Mouse (Mus musculus) midbrain, embryonic 16.5 days (tissue): ENCODE measurements around the gene Psmb8. TPM values are rescaled to one million over a fixed set of nuclear protein-coding genes. Genes with fewer than 3 reads are reported as not detected.

Source experiments
- ATAC-seq: fragments of 200-750 bp; cut with Nextera tagmentation; 2 replicates; pipeline ENCODE4 v1.8.0; 2017; ENCODE audit warnings: moderate TSS enrichment
- H3K27ac ChIP-seq: fragments of 300-500 bp; sonication (generic); 2 replicates; pipeline ENCODE4 v1.5.1; 2014; ENCODE audit warnings: mild to moderate bottlenecking, low read length, mixed read lengths
- H3K27me3 ChIP-seq: fragments of 300-500 bp; sonication (generic); 2 replicates; pipeline ENCODE4 v1.6.1; 2014; ENCODE audit warnings: low read depth, low read length, mixed read lengths; ENCODE audit not compliant: control insufficient read depth, insufficient read depth
- H3K36me3 ChIP-seq: fragments of 300-500 bp; sonication (generic); 2 replicates; pipeline ENCODE4 v1.6.1; 2014; ENCODE audit warnings: mild to moderate bottlenecking, low read length, moderate library complexity, mixed read lengths; ENCODE audit not compliant: control insufficient read depth, insufficient read depth
- H3K4me1 ChIP-seq: fragments of 300-500 bp; sonication (generic); 2 replicates; pipeline ENCODE4 v1.6.1; 2014; ENCODE audit warnings: mild to moderate bottlenecking, low read length, mixed read lengths; ENCODE audit not compliant: control insufficient read depth, insufficient read depth
- H3K4me2 ChIP-seq: fragments of 300-500 bp; sonication (generic); 2 replicates; pipeline ENCODE4 v1.6.1; 2014; ENCODE audit warnings: mild to moderate bottlenecking, low read length, mixed read lengths
- H3K4me3 ChIP-seq: fragments of 300-500 bp; sonication (generic); 2 replicates; pipeline ENCODE4 v1.5.1; 2014; ENCODE audit warnings: low read depth, mild to moderate bottlenecking, low read length, moderate library complexity, mixed read lengths
- H3K9ac ChIP-seq: fragments of 300-500 bp; sonication (generic); 2 replicates; pipeline ENCODE4 v1.6.1; 2014; ENCODE audit warnings: low read depth, low read length, mixed read lengths
- H3K9me3 ChIP-seq: fragments of 300-500 bp; sonication (generic); replicated peaks from 2 replicates; pipeline ENCODE4 v1.6.1; 2014; ENCODE audit warnings: mild to moderate bottlenecking, low read length, mixed read lengths; ENCODE audit not compliant: control insufficient read depth, poor library complexity, severe bottlenecking
- WGBS: fragments of 180-500 bp; shearing (Covaris S2); extraction: QIAGEN DNeasy Blood & Tissue Kit; methylation state at CpG from one replicate; pipeline ENCODE4 v1.1.7; 2014; 5-methylcytosine and 5-hydroxymethylcytosine counted together
- polyA plus RNA-seq: library from polyadenylated mRNA; unstranded; fragments of >200 nt; fragmentation: Nextera tagmentation; extraction: Ambion mirVana; gene quantifications from 2 replicates; pipeline ENCODE4 v1.2.1, GENCODE M21; 2015

Gene Psmb8
- polyA plus RNA-seq, 1 experiment from 2014 or later, result 2.8 TPM

GRCm38 (mm10) chr17:34187261-34187916 lies 10.1 kb upstream of the Psmb8 start, which contains the start of the genes Tap1 and Psmb9:
Tap1 (plus strand) TSS chr17:34187553.
Psmb9 (minus strand) TSS chr17:34187764.
- Histone ChIP-seq H3K9ac (peak within 1 kb of the TSS; percentile 59), H3K27me3 (peaks cover 49% of the 10 kb centered on the region), H3K4me1 (peaks cover 10% of the 10 kb centered on the region; the same call in 1 of the 2 replicates), H3K9me3 (no peaks in the 10 kb centered on the region), H3K36me3 (no peaks in the 10 kb centered on the region), H3K4me2 (peak within 1 kb of the TSS; percentile 70), H3K27ac (no peak within 1 kb of the TSS), H3K4me3 (peak within 1 kb of the TSS; percentile 47)
- WGBS, result 0% methylated on average over 46 of the region's 46 CpGs
- ATAC-seq, result peak; percentile 95

GRCm38 (mm10) chr17:34188010-34188409 lies 9.5 kb upstream of the Psmb8 start:
- ATAC-seq, result no peak
- 3% methylated on average over 20 of the region's 20 CpGs for WGBS
- H3K9me3 ChIP-seq, result no peaks in the 10 kb centered on the region
- H3K36me3 ChIP-seq, result no peaks in the 10 kb centered on the region
- peaks cover 10% of the 10 kb centered on the region; the same call in 1 of the 2 replicates for H3K4me1 ChIP-seq
- H3K9ac ChIP-seq, result peak overlapping the region; percentile 59
- no peak overlapping the region for H3K27ac ChIP-seq
- peak overlapping the region; percentile 70 for H3K4me2 ChIP-seq
- H3K4me3 ChIP-seq, result peak overlapping the region; percentile 47
- peaks cover 56% of the 10 kb centered on the region for H3K27me3 ChIP-seq

DNA sequence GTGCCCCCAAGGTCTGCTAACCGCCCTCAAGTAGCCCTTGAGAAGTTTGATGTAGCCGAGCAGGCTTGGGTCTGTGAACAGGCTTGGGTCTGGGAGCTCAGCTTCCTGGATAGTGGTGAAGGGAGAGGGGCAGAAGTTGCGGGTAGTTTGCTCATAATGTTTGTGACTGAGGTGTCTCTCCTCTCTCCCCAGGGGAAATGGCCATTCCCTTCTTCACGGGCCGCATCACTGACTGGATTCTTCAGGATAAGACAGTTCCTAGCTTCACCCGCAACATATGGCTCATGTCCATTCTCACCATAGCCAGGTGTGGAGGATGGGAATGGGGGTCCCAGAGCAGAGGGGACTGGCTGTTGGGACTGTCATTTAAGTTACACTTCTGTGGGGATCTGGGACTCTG lies 8.5 kb upstream of the Psmb8 start:
- Histone ChIP-seq H3K27ac (no peak overlapping the region), H3K27me3 (peaks cover 60% of the 10 kb centered on the region), H3K4me2 (no peak overlapping the region), H3K4me3 (no peak overlapping the region), H3K4me1 (peaks cover 10% of the 10 kb centered on the region; the same call in 1 of the 2 replicates), H3K9me3 (no peaks in the 10 kb centered on the region), H3K9ac (no peak overlapping the region), H3K36me3 (no peaks in the 10 kb centered on the region)
- 74% methylated on average over 6 of the region's 6 CpGs for WGBS
- no peak for ATAC-seq

DNA sequence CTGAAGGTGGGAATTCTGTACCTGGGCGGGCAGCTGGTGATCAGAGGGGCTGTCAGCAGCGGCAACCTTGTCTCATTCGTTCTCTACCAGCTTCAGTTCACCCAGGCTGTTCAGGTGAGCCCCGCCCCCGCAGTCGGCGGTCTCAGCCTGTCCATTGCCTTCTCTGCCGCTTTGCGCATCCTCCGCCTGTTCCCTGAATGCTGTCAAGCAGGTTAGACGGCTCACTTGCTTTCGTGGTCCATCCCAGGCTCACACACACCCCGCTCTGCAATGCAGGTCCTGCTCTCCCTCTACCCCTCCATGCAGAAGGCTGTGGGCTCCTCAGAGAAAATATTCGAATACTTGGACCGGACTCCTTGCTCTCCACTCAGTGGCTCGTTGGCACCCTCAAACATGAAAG lies 4.7 kb upstream of the Psmb8 start:
- H3K4me3 ChIP-seq, result no peak overlapping the region
- no peak overlapping the region for H3K4me2 ChIP-seq
- H3K9me3 ChIP-seq, result no peaks in the 10 kb centered on the region
- peaks cover 71% of the 10 kb centered on the region for H3K27me3 ChIP-seq
- H3K9ac ChIP-seq, result no peak overlapping the region
- H3K27ac ChIP-seq, result no peak overlapping the region
- 19% methylated on average over 16 of the region's 16 CpGs for WGBS
- H3K4me1 ChIP-seq, result peaks cover 6% of the 10 kb centered on the region; the same call in 1 of the 2 replicates
- ATAC-seq, result no peak
- H3K36me3 ChIP-seq, result no peaks in the 10 kb centered on the region

DNA sequence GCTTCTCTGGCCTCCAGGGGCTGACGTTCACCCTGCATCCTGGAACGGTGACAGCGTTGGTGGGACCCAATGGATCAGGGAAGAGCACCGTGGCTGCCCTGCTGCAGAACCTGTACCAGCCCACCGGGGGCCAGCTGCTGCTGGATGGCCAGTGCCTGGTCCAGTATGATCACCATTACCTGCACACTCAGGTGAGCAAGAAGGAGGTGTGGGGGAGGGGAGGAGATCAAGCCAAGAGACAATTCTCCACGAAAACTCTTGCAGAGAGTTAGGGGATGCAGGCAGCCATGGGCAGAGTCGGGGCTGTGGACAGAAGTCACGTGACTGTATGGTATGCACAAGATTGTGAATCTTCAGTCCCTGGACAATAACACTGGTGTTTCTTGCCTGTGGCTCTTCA lies 4.1 kb upstream of the Psmb8 start:
- 58% methylated on average over 8 of the region's 8 CpGs for WGBS
- no peaks in the 10 kb centered on the region for H3K36me3 ChIP-seq
- no peak for ATAC-seq

DNA sequence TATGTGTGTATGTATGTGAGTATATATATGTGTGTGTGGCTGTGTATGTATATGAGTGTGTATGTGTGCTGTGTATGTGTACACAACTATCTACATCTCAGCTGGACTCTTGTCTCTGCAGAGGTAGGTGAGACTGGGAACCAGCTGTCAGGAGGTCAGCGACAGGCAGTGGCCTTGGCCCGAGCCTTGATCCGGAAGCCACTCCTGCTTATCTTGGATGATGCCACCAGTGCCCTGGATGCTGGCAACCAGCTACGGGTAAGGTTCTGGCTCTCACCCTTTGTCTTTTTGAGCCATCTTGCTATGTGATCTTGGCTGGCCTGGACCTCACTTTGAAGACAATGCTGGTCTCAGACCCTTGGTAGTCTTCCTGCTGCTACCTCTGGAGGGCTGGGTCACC lies 2.8 kb upstream of the Psmb8 start:
- Histone ChIP-seq H3K9me3 (no peaks in the 10 kb centered on the region), H3K27ac (no peak overlapping the region), H3K36me3 (no peaks in the 10 kb centered on the region), H3K4me3 (no peak overlapping the region), H3K4me1 (peaks cover 3% of the 10 kb centered on the region; the same call in 1 of the 2 replicates), H3K4me2 (no peak overlapping the region), H3K27me3 (peaks cover 75% of the 10 kb centered on the region), H3K9ac (no peak overlapping the region)
- ATAC-seq, result no peak
- 86% methylated on average over 4 of the region's 4 CpGs for WGBS

More for the DNA sequence above, 4.1 kb upstream of the Psmb8 start:
- H3K27me3 ChIP-seq, result peaks cover 71% of the 10 kb centered on the region
- peaks cover 3% of the 10 kb centered on the region; the same call in 1 of the 2 replicates for H3K4me1 ChIP-seq
- no peak overlapping the region for H3K4me3 ChIP-seq
- H3K9me3 ChIP-seq, result no peaks in the 10 kb centered on the region
- H3K27ac ChIP-seq, result no peak overlapping the region
- H3K4me2 ChIP-seq, result no peak overlapping the region
- H3K9ac ChIP-seq, result no peak overlapping the region

DNA sequence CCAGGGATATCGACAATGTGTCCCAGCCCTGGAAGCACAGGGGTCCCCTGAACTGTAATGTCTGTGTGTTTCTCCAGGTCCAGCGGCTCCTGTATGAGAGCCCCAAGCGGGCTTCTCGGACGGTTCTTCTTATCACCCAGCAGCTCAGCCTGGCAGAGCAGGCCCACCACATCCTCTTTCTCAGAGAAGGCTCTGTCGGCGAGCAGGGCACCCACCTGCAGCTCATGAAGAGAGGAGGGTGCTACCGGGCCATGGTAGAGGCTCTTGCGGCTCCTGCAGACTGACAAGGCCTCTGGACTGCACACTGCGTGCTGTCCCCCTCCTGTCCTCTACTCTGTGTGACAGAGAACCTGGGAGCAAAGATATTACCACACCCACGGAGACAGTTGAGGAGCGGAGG lies 1.0 kb upstream of the Psmb8 start:
- H3K4me2 ChIP-seq, result no peak overlapping the region
- H3K4me1 ChIP-seq, result peaks cover 3% of the 10 kb centered on the region; the same call in 1 of the 2 replicates
- no peak overlapping the region for H3K9ac ChIP-seq
- no peaks in the 10 kb centered on the region for H3K9me3 ChIP-seq
- ATAC-seq, result no peak
- no peaks in the 10 kb centered on the region for H3K36me3 ChIP-seq
- peaks cover 67% of the 10 kb centered on the region for H3K27me3 ChIP-seq
- WGBS, result 23% methylated on average over 12 of the region's 12 CpGs
- H3K27ac ChIP-seq, result no peak overlapping the region
- no peak overlapping the region for H3K4me3 ChIP-seq

- peaks cover 3% of the 10 kb centered on the region; the same call in 1 of the 2 replicates for H3K4me1 ChIP-seq
- WGBS, result 2% methylated on average over 32 of the region's 32 CpGs
- peak overlapping the region; percentile 43 for H3K4me3 ChIP-seq
- peak overlapping the region; percentile 71 for H3K4me2 ChIP-seq
- peaks cover 52% of the 10 kb centered on the region for H3K27me3 ChIP-seq
- peak; percentile 27; the same call in 1 of the 2 replicates for ATAC-seq
- H3K9ac ChIP-seq, result no peak overlapping the region
- no peaks in the 10 kb centered on the region for H3K9me3 ChIP-seq
- no peaks in the 10 kb centered on the region for H3K36me3 ChIP-seq
- no peak overlapping the region for H3K27ac ChIP-seq
These were observed 491 bp downstream of the Psmb8 start for GRCm38 (mm10) chr17:34197904-34198520.

- Histone ChIP-seq H3K4me3 (peak overlapping the region; percentile 43), H3K9ac (no peak overlapping the region), H3K9me3 (no peaks in the 10 kb centered on the region), H3K36me3 (no peaks in the 10 kb centered on the region), H3K4me1 (peaks cover 3% of the 10 kb centered on the region; the same call in 1 of the 2 replicates), H3K4me2 (peak overlapping the region; percentile 71), H3K27ac (no peak overlapping the region), H3K27me3 (peaks cover 49% of the 10 kb centered on the region)
- 4% methylated on average over 11 of the region's 11 CpGs for WGBS
- no peak for ATAC-seq
These were observed 996 bp downstream of the Psmb8 start for GRCm38 (mm10) chr17:34198521-34198912.
